Mouse (Mus musculus): ENCODE data around the gene 4930402H24Rik.

GRCm38 (mm10) chr2:130812487-130812886 is 93.7 kb downstream of the 4930402H24Rik start:
- TF ChIP-seq CTCF (IDR thresholded peaks at IDR 0.05; ENCODE audit: borderline replicate concordance, control insufficient read depth, extremely low read depth, insufficient read depth, low read length, poor library complexity) (no peak), POLR2A (IDR thresholded peaks at IDR 0.05; ENCODE audit: control insufficient read depth, extremely low read depth, insufficient read depth, low read length, poor library complexity) (no peak)
